Mouse (Mus musculus) frontal cortex, postnatal 14 days (tissue): ENCODE results near the gene Sytl1.

Experiments used
- DNase-seq, 2 experiments: peaks; one replicate each; pipeline ENCODE4 v3.0.0; 2022; ENCODE audit warnings: low spot score in 2 of 2

The Sytl1 gene

DNA sequence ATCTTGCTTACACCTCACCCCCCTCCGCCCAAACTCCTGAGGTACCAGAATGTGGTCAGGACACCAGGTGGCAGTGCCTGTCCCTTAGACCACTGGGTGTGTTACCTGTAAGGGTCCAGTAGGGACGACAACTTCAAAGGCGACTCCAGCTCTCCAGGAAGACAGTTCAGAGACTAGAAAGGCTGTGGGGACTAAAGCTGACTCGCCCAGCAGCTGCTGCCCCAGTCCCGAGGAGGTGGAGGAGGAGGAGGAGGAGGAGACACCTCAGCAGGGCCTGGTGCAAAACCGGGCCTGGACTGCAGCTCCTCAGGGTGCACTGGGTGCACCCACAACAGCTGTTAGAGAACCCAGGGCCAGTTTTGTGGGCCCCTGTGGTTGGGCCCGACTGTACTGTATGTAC, at the start of gene Sytl1:
Gene Sytl1 (minus strand): TSS at position 232 of the 400 bp plus-strand sequence.
- DNase-seq: no peak

DNA sequence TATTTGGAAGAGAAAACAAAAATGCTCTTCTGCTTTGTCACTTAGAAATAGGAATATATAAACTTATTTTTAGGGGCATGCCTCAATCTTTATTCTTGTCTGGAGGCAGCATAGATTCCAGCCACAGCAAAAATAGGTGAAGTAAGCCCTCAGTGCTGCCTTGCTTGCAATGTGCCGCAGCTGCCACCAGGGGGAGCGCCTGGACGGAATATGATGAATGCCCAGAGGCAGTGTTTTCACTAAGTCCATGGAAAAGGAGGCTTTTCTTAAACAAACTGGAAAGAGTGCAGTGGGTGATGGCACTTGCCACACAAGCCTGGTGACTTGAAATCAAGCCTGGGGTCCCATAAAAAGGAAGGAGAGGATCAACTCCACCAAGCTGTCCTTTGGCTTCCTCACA, 47.0 kb upstream of the Sytl1 start:
- peak; percentile 64 to 90 for DNase-seq

DNA sequence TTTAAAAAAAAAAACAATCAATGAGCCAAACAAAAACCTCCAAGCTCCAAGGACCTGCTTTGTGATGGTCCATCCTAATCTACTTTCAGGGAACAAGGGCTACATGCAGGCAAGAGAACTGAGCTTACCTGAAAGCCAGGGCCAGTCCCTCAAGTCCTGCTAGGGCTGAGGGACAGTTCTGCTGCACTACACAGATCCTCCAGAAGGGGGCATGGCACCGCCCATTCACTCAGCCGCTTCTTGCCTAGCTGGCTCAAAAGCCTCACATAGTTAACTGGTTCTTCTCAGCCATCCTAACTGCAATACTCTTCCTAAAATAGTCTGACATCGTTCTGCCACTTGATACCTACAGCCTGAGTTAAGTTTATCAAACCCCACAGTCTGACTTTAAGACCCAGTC, 44.4 kb upstream of the Sytl1 start:
- peak in 1 of 2 experiments; percentile 39 for DNase-seq

GRCm38 (mm10) chr4:133305825-133306224, 42.9 kb upstream of the Sytl1 start:
- DNase-seq: no peak

DNA sequence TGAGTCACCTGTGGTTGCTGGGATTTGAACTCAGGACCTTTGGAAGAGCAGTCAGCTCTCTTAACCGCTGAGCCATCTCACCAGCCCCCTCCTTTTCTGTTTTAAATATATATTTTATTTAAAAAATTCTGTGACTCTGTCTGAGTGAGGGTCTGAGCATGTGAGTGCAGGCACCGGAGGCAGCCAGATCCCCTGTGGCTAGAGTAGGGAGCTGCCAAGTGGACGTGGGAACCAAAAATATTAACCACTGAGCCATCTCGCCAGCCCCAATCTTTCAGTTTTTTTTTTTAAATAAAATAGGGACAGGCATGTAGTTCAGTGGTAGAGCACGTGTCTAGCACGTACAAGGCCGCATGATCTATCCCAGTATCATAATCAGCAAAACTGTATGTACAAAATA, 41.9 kb upstream of the Sytl1 start:
- DNase-seq: no peak

DNA sequence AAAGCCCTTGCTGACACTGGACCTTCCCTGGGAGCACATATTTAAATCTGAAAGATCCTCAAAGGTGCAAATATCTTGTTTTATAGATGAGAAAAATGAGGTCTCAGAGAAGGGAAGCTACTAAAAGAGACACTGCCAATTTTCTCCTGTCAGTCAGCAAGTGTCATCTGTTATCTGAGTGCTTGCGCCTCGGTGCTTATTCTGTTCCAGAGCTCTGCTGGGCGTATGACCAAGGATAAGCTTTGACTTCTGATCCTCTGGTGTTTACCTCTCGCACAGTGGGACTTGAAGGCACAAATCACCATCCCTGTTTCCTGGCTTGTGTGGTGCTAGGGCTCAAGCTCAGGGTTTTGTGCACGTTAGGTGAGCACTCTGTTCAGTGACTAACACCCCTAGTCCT, 39.8 kb upstream of the Sytl1 start:
- no peak for DNase-seq

GRCm38 (mm10) chr4:133301802-133302201, 38.9 kb upstream of the Sytl1 start:
- peak in 1 of 2 experiments; percentile 66 for DNase-seq

DNA sequence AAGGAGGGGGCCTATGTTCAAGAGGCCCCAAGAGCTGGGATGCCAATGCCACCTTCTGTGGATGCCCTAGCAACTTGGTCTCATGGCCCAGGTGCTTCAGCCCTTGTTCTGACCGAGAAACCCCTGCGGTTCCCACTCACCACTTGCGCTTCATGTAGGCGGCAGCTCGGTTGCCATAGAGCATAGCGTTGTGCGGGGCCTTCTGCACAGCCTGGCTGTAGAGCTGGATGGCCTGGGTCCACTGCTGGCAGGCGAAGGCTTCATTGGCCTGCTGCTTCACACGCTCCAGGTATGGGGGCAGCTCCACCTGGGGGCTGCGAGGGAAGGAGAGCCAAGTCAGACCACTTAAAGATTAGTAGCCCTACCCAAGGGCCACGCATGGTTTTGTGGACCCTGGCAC, 37.5 kb upstream of the Sytl1 start:
- DNase-seq: no peak

DNA sequence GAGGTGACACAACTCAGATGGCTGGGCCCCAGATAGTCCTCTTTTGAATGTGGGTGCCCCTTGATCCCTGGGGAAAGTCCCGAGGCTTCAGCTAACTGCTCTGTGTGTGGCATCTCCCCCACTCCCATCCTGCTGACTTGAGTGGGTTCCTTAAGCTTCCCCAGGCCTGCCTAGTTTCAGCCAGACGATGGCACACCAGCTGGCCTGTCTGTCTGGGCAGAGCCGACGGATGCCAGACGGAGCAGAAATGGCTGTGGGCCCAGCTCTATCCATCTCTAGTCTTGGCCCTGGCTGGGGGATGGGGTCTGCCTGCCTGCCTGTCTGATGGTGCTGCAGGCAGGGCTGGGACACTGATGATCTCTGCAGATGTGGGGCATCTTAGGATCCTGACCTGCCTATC, 36.8 kb upstream of the Sytl1 start:
- peak; percentile 56 to 65 for DNase-seq

GRCm38 (mm10) chr4:133298516-133299365, 35.8 kb upstream of the Sytl1 start:
- peak in 1 of 2 experiments; percentile 54 for DNase-seq

GRCm38 (mm10) chr4:133297801-133298238, 34.9 kb upstream of the Sytl1 start:
- DNase-seq: peak; percentile 80 to 83

DNA sequence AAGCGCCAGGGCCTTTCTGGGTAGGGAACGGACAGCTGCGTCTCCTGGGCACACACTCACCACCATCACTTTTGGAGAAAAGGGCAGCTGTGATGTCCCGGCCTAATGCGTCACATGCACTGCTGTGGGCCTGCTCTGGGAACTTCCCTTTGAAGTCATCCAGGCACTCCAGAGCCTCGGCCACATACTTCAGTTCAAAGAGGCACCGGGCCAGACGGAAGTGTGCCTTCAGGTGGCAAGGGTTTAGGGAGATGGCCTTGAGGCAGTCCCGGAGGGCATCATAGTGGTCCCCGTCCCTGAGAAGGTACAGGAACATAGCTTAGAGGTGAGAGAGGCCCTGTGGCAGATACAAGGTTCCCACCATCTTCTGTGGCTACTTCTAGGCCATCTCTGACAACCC, 34.4 kb upstream of the Sytl1 start:
- DNase-seq: no peak

DNA sequence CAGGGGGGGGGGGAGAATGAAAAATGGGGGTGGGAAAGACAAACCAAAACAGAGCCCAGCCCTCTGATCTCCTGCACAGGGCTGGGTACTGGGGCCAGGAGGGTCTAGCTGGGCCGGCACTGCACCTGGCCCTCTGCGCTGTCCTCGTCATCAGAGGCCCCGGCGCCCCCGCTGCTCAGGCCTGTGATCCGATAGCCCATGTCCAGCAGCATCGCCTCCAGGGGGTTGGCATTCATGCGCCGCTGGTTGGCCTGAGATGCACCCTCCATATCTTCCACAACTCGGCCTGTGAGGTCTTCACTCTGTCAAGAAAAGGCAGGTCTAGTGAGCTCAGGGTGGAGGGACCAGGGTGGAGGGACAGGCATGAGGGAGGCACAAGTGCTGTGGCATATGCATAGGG, 31.2 kb upstream of the Sytl1 start:
- no peak for DNase-seq

GRCm38 (mm10) chr4:133292901-133293843, 30.3 kb upstream of the Sytl1 start:
- no peak for DNase-seq

DNA sequence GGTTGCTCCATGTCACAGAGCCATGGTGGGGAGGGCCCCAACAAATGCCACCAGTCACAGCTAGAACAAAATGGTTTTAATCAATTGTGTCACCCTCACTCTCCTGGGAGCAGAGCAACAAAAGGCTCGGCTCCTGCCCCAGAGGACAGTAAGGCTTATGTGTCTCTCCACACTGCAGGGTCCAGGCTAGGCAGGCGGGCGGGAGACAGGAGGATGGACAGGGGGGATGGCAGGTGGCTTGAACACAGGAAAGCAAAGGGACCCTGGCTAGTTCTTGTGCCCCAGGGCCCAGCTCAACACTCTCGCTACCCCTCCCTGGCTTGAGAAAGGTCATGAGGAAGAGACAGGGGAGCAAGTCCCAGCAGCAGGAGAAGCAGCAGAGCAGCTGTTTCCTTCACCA, 29.5 kb upstream of the Sytl1 start:
- DNase-seq: no peak

DNA sequence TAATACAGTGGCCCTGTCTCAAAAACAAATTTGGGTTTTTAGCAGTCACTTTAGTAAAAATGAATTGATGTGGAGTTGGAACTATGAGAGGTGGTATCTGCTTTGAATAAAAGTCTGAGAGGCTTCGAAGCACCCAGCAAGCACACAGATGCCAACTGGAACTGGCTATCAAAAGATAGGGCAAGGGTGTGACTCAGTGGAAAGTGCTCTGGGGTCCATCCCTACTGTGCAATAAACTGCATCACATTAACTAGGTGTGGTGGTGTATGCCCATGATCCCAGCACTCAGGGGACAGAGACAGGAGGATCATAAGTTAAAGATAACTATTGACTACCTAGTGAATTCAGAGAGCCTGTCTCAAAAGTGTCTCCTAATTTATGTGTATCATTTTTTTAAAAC, 28.3 kb upstream of the Sytl1 start:
- DNase-seq: no peak

DNA sequence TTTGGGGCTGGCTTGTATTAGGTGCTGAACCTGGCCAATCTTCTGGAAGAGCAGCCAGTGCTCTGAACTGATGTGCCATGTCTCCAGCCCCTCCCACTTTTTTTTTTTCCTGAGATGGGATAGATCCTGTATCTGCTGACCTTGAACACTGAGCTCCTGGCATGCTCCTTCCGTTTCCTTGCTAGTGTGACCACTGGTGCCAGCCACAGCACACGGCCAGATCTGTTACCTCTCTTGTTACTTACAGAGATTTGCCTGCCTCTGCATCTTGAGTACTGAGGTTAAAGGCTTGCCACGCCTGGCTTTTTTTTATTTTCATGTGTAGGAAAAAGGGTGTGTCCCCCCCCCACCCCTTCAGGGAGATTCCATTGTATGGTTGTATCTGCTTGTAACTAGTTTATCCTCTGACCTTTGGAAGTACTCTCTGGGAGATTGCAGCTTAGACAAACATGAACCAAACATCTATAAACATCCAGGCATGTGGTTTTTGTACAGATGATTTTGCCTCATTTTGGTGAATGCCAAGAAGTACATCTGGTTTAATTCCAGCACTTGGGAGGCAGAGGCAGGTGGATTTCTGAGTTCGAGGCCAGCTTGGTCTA, 23.7 kb upstream of the Sytl1 start:
- no peak for DNase-seq

DNA sequence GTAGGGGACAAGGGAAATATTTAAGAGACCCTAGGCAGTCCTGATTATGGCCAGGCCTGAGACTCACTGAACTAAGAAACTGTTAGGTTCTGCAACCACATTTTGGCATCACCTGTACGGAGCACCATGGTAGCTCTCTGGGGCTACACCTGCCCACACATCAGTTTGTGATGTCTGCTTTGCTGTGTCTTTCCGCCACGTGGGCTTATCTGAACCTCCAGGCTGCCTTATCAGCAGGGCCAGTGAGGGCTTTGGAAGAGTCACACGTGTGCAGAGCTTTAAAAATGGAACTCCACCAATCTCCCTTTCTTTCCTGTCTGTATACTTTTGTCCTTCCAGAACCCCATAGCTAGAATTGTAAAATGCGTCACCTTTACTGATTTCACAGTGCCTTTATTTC, 23.0 kb upstream of the Sytl1 start:
- DNase-seq: no peak

DNA sequence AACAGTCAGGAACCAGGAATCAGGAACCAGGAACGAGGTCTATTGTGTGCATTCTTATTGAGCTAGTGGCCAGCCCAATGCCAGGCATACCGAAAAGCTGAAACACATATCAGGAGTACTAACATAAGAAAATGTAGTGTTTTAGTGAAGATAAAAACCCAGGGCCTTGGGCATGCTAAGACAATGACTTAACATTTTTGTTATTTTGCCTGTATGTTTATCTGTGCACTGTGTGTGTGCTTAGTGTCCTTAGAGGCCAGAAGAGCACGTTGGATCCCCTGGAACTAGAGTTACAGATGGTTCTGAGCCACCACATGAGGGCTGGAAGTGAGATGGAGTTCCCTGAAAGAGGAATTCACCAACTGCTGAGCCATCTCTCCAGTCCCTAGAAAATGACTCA, 22.4 kb upstream of the Sytl1 start:
- DNase-seq: no peak

GRCm38 (mm10) chr4:133282656-133283055, 19.7 kb upstream of the Sytl1 start:
- DNase-seq: no peak

DNA sequence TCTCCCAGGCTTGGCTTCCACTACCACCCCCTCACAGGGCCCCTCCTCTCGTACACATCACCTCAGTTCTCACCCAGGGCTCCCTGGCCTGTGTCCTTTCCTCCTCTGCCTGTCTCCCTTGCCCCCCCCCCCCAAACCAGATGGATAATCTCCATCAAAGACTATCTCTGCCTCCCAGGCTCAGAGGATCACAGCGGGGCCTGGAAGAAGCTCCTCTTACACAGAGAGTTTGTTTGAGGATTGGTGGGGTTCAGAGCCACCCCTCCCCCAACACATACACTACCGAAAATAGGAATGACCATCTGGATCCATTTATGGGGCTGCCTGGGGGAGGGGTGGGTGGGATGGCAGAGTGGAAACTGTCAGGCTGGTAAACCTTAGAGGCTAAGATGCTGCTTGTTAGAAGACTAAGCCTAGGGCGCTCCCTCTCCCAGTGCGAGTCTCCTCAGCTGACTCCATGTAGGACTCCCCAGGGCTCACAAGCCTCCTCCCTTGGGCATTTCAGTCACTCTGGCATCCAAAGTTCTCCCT, 19.1 kb upstream of the Sytl1 start:
- no peak for DNase-seq

DNA sequence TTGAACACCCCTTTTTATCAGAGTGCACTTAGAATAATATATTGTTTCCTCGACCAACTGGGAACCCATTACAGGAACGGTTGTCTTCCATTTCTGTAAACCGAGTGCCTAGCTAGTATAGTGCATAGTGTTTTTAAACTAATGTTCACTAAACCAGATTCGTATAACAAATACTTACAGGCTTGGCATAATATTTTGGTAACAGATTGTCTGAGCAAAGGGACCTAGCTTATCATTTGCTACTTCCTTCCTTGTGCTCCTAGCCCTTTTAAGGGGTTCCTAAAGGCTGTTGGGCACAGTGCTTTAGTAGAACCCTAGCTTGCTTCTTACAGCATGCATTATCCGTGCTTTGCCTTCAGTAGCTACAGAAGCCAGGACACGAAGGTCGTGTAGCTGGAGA, 18.6 kb upstream of the Sytl1 start:
- DNase-seq: no peak
